Mouse (Mus musculus) embryonic facial prominence, embryonic 15.5 days (tissue): ENCODE results near the gene Ssbp3. TPM values are rescaled to one million over a fixed set of nuclear protein-coding genes. Genes with fewer than 3 reads are reported as not detected.

Experiments used
- ATAC-seq: fragments of 200-750 bp; cut with Nextera tagmentation; 2 replicates; pipeline ENCODE4 v1.8.0; 2017; ENCODE audit warnings: low read depth, moderate TSS enrichment; ENCODE audit not compliant: insufficient number of reproducible peaks, low FRiP score, low TSS enrichment
- H3K27ac ChIP-seq: fragments of 300-500 bp; sonication (generic); replicated peaks from 2 replicates; pipeline ENCODE4 v1.5.1; 2015; ENCODE audit warnings: mild to moderate bottlenecking, inconsistent platforms
- H3K27me3 ChIP-seq: fragments of 300-500 bp; sonication (generic); 2 replicates; pipeline ENCODE4 v1.6.1; 2015; ENCODE audit warnings: inconsistent platforms
- H3K36me3 ChIP-seq: fragments of 300-500 bp; sonication (generic); 2 replicates; pipeline ENCODE4 v1.6.1; 2015; ENCODE audit warnings: mild to moderate bottlenecking, inconsistent platforms
- H3K4me1 ChIP-seq: fragments of 300-500 bp; sonication (generic); 2 replicates; pipeline ENCODE4 v1.6.1; 2015; ENCODE audit warnings: inconsistent platforms
- H3K4me2 ChIP-seq: fragments of 300-500 bp; sonication (generic); replicated peaks from 2 replicates; pipeline ENCODE4 v1.6.1; 2015; ENCODE audit warnings: mild to moderate bottlenecking, inconsistent platforms
- H3K4me3 ChIP-seq: fragments of 300-500 bp; sonication (generic); replicated peaks from 2 replicates; pipeline ENCODE4 v1.5.1; 2015; ENCODE audit warnings: mild to moderate bottlenecking, inconsistent platforms
- H3K9ac ChIP-seq: fragments of 300-500 bp; sonication (generic); 2 replicates; pipeline ENCODE4 v1.6.1; 2015; ENCODE audit warnings: inconsistent platforms
- H3K9me3 ChIP-seq: fragments of 300-500 bp; sonication (generic); replicated peaks from 2 replicates; pipeline ENCODE4 v1.6.1; 2016; ENCODE audit warnings: inconsistent platforms
- whole genome bisulfite sequencing: fragments of 180-500 bp; shearing (Covaris S2); methylation state at CpG from one replicate; pipeline ENCODE4 v1.1.7; 2015; 5-methylcytosine and 5-hydroxymethylcytosine counted together
- polyA plus RNA-seq: library from polyadenylated mRNA; unstranded; fragments of >200 nt; fragmentation: Nextera tagmentation; extraction: Ambion mirVana; gene quantifications from 2 replicates; pipeline ENCODE4 v1.2.1, GENCODE M21; 2015

The Ssbp3 gene
- polyA plus RNA-seq, 1 experiment from 2014 or later, result 136 TPM

DNA sequence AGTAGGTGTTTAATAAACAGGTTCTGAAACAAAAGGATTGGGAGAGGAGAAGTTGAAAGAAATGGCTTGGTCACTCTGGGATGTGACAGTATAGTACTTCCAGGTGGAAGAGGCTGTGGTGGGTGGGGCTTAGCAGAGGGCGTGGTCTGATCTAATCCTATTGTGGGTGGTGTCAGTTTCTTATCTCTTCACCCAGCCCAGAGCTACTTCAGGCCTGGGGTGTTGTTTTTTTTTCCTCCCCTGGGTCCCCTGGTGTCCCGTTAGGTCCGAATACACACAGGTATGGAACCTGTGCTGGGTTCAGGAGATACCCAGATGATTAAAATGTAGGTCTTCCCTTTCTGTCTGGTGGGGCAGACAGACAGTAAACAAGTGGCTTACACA is 2.1 kb upstream of the Ssbp3 start:
- peak overlapping the region; percentile 19; the same call in 1 of the 2 replicates for H3K4me3 ChIP-seq
- H3K9ac ChIP-seq, result no peak overlapping the region
- no peaks in the 10 kb centered on the region for H3K9me3 ChIP-seq
- 29% methylated on average over 3 of the region's 3 CpGs for WGBS
- no peak for ATAC-seq
- H3K4me1 ChIP-seq, result peaks cover 44% of the 10 kb centered on the region
- H3K4me2 ChIP-seq, result peak overlapping the region; percentile 86
- peak overlapping the region; percentile 99 for H3K27ac ChIP-seq
- H3K36me3 ChIP-seq, result no peaks in the 10 kb centered on the region
- H3K27me3 ChIP-seq, result no peaks in the 10 kb centered on the region

DNA sequence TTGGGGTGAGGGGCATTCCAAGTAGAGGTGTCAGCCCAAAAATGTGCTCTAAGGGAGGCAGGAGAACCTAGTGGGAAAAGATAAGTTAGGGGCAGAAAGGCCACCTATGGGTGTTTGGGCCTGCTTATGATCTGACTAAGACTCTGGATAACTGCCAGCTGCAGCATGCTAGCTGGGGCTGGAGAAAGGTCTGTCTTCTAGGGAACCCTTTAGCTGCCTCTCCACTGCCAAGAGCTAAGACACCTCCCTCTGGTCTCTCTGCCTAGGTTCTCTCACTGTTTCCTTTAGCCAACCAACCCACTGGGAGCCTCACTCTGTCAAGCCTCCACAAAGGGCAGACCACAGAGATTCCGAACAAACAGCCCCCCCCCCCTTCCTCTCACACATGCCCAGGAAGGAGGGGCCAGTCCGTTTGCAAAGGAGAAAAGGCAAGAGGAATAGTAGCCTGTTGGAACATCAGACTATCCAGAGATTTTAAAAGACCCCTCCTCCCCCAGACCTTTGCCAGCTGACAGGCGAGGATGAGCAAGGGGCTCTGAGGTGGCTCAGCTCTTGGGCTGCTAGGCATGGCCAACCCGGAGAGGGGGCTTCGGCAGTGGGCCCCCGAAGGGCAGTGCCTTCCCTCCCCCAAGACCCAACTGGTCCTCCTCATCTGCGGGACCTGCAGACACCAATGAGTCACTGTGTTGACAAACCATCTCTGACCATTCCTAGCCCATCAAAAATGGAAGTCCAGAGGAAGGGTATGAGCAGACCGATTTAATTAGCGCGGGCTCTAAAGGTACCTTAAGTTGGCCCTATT is 1.4 kb upstream of the Ssbp3 start:
- peak overlapping the region; percentile 86 for H3K4me2 ChIP-seq
- peak overlapping the region; percentile 99 for H3K4me3 ChIP-seq
- H3K36me3 ChIP-seq, result peaks cover 5% of the 10 kb centered on the region; the same call in 1 of the 2 replicates
- WGBS, result 4% methylated on average over 10 of the region's 10 CpGs
- ATAC-seq, result no peak
- H3K9ac ChIP-seq, result no peak overlapping the region
- peaks cover 52% of the 10 kb centered on the region for H3K4me1 ChIP-seq
- no peaks in the 10 kb centered on the region for H3K9me3 ChIP-seq
- peak overlapping the region; percentile 99 for H3K27ac ChIP-seq
- no peaks in the 10 kb centered on the region for H3K27me3 ChIP-seq

DNA sequence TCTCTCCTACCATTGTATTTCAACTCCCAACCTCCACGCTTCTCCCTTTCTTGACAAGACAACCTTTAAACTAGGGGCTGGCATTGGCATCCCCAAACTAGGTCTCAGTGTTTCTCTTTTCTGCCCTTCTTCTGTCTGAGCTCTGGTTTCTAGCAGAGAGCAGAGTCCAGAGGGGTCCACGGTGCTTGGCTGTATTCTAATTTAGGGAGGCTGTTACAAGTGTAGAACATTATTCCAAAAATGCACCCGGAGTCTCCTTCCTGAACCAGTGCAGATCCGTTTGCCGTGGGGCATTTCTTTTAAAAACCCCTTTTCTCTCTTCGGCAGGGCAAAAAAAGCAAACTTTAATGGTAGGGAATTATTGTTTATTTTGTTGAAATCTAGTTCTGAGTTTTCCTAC is 704 bp upstream of the Ssbp3 start:
- peak overlapping the region; percentile 99 for H3K27ac ChIP-seq
- no peaks in the 10 kb centered on the region for H3K9me3 ChIP-seq
- H3K27me3 ChIP-seq, result no peaks in the 10 kb centered on the region
- WGBS, result under 1% methylated on average over 6 of the region's 6 CpGs
- H3K36me3 ChIP-seq, result peaks cover 5% of the 10 kb centered on the region; the same call in 1 of the 2 replicates
- no peak overlapping the region for H3K9ac ChIP-seq
- peak overlapping the region; percentile 99 for H3K4me3 ChIP-seq
- H3K4me1 ChIP-seq, result peaks cover 58% of the 10 kb centered on the region
- H3K4me2 ChIP-seq, result peak overlapping the region; percentile 86
- ATAC-seq, result no peak

DNA sequence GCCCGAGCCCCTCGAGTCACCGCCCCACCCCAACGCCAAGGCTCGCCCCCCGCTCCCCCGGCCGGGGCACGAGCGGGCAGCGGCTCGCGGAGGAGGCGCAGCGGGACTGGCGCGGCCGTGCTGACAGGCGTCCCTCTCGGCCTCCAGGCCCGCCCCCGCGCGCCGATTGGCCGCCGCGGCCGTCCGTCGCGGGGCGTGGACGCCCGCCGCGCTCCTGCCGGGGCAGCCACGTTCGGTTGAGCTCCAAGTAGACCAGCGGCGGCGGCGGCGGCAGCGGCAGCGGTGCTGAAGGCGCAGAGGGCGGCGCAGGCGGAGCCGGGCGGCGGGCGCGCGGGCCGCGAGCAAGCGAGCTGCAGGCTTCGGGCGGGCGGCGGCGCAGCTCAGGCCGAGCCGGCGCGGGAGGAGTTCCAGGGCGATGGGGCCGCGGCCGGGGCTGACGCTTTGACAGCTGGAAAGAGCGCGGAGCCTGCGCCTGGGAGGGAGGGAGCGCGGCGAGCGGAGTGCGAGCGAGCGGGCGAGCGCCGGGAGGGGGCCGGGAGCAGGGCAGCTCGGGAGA is 823 bp downstream of the Ssbp3 start:
- peaks cover 18% of the 10 kb centered on the region for H3K36me3 ChIP-seq
- peak overlapping the region; percentile 99 for H3K9ac ChIP-seq
- H3K27ac ChIP-seq, result peak overlapping the region; percentile 99
- under 1% methylated on average over 78 of the region's 89 CpGs for WGBS
- ATAC-seq, result peak; percentile 89
- H3K4me3 ChIP-seq, result peak overlapping the region; percentile 99
- H3K9me3 ChIP-seq, result no peaks in the 10 kb centered on the region
- H3K4me1 ChIP-seq, result peaks cover 68% of the 10 kb centered on the region
- peak overlapping the region; percentile 86 for H3K4me2 ChIP-seq
- no peaks in the 10 kb centered on the region for H3K27me3 ChIP-seq

DNA sequence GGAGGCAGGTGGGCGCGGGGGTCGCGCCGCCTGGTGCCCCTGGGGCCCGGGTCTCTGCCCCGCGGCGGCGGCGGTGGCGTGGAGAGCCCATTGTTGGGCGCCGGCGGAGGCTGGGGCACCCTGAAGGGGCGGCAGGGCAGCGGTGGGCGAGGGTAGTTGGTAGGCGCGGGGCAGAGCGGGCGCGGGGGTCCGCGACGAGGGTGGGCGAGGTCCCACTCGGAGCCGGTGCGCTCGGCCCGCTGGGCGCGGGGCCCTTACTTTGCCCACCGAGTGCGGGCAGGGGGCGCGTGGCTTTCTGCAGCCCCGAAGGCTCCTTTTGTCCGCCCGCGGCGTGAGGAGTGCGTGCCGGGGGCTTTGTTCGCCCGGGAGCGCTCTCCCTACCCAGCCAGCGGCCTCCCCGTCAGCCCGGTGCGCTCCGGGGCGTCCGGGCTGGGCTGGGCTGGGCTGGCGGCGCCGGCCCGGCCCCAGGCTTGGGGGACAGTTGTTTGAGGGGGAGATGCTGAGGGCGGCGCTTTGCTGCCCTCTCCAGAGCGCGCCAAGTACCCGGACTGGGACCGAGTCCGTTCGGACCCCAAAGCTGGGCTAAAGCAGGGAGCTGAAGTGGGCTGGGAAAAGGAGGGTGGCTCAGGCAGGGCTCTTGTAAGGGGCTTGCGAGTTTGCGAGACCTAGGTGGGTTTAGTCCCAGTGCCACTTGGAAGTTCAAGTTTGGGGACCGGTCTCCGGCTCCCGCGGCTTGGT is 1.6 kb downstream of the Ssbp3 start:
- no peak for ATAC-seq
- H3K27me3 ChIP-seq, result no peaks in the 10 kb centered on the region
- H3K9me3 ChIP-seq, result no peaks in the 10 kb centered on the region
- peak overlapping the region; percentile 86 for H3K4me2 ChIP-seq
- WGBS, result under 1% methylated on average over 58 of the region's 73 CpGs
- peak overlapping the region; percentile 99 for H3K9ac ChIP-seq
- peaks cover 65% of the 10 kb centered on the region for H3K4me1 ChIP-seq
- peak overlapping the region; percentile 99 for H3K27ac ChIP-seq
- H3K4me3 ChIP-seq, result peak overlapping the region; percentile 99
- H3K36me3 ChIP-seq, result peaks cover 26% of the 10 kb centered on the region

DNA sequence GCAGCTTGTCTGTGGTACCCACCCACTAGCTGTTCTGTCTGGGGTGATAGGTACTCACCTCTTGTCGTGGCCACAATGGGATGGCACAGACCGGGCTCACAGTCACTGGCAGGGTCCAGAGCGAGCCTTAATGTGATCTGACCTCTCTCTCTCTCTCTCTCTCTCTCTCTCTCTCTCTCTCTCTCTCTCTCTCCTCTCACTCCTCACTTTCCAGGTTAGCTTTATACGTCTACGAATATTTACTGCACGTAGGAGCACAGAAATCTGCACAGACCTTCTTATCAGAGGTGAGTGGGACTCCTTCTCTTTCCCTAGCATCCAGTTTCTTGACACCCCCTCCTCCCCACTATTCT is 2.2 kb downstream of the Ssbp3 start:
- H3K4me2 ChIP-seq, result peak overlapping the region; percentile 86
- no peaks in the 10 kb centered on the region for H3K9me3 ChIP-seq
- H3K9ac ChIP-seq, result peak overlapping the region; percentile 99
- peaks cover 60% of the 10 kb centered on the region for H3K4me1 ChIP-seq
- under 1% methylated on average over 6 of the region's 6 CpGs for WGBS
- ATAC-seq, result no peak
- peaks cover 31% of the 10 kb centered on the region for H3K36me3 ChIP-seq
- H3K4me3 ChIP-seq, result peak overlapping the region; percentile 99
- peak overlapping the region; percentile 99 for H3K27ac ChIP-seq
- H3K27me3 ChIP-seq, result no peaks in the 10 kb centered on the region

DNA sequence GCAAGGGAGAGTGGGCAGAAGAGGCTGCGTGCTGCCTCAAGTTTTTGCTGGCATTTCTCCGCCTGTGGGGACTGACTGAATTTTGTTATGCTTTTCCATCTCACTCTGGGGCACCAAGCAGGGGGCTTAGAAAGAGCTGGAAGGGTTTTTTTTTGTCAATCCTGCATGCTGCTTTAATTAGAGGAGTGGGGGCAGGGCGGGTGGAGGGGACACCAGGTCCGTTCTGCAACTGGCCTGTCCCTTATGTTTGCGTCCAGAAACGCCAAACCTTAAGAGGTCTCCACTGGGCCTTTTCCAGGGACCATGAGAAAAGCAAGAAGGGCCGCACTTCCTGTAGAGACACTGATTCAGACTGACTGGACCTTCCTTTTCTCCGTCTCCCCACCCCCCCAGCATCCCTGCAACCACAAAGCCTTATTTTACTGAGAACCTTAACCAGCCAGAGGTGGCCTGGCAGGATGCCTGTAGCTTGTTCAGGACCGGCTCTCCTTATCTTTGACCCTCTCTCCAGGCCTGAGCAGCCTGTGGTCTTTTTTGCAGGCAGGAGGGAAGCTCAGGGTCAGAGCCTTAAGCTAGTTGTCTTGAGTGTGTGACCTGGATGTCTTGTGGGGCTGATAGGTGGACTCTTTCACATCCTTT is 3.0 kb downstream of the Ssbp3 start:
- H3K9ac ChIP-seq, result peak overlapping the region; percentile 99
- peak overlapping the region; percentile 86 for H3K4me2 ChIP-seq
- H3K9me3 ChIP-seq, result no peaks in the 10 kb centered on the region
- peaks cover 56% of the 10 kb centered on the region for H3K4me1 ChIP-seq
- peaks cover 38% of the 10 kb centered on the region for H3K36me3 ChIP-seq
- peak overlapping the region; percentile 99 for H3K27ac ChIP-seq
- 10% methylated on average over 9 of the region's 9 CpGs for WGBS
- H3K4me3 ChIP-seq, result peak overlapping the region; percentile 99
- ATAC-seq, result no peak
- H3K27me3 ChIP-seq, result no peaks in the 10 kb centered on the region

DNA sequence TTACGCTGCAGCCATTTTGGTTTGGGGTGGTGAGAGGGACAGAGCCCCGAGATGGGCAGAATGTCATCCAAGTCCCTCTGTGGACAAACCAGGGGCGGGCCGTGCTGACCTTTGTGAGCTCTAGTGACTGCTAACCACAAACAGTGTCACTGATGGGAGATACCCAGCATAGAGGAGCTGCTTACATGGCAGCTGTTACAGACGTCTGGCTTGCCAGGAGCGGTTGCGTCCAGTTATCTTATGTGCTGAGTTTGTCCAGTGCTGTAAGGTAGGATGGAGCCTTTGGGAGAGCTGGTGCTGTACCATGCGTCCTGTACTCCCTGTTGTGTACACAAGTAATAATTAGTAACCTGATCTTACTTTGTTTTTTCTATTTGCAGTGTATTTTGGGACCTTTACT is 4.8 kb downstream of the Ssbp3 start:
- whole genome bisulfite sequencing, result 60% methylated on average over 8 of the region's 8 CpGs
- no peak for ATAC-seq
- Histone ChIP-seq H3K4me2 (no peak overlapping the region), H3K36me3 (peaks cover 51% of the 10 kb centered on the region), H3K27ac (no peak overlapping the region), H3K9ac (no peak overlapping the region), H3K4me1 (peaks cover 51% of the 10 kb centered on the region), H3K4me3 (no peak overlapping the region), H3K27me3 (no peaks in the 10 kb centered on the region), H3K9me3 (no peaks in the 10 kb centered on the region)

DNA sequence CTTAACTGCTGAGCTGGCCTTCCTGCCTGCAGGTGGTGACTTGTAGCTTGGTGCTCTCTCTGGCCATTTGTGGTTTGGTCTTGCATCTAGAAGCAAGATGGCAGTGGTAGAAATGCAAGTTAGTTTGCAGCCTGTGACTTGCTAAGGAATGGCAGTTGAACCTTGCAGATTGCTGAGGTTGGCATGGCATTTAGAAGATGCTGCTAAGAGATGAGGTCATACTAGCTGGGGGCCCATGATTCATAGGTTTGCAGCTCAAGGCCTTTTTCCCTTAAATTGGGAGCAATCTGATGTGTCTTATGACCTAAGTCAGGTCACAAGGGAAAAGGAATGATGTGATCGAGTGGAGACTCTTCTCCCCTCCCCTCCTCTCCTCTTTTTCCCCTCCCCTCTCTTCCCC is 7.8 kb downstream of the Ssbp3 start:
- ATAC-seq, result no peak
- Histone ChIP-seq H3K27me3 (no peaks in the 10 kb centered on the region), H3K4me3 (no peak overlapping the region), H3K9me3 (no peaks in the 10 kb centered on the region), H3K27ac (no peak overlapping the region), H3K4me2 (no peak overlapping the region), H3K9ac (no peak overlapping the region), H3K36me3 (peaks cover 76% of the 10 kb centered on the region), H3K4me1 (peaks cover 66% of the 10 kb centered on the region)
- WGBS, result 38% methylated on average over 1 of the region's 1 CpGs

DNA sequence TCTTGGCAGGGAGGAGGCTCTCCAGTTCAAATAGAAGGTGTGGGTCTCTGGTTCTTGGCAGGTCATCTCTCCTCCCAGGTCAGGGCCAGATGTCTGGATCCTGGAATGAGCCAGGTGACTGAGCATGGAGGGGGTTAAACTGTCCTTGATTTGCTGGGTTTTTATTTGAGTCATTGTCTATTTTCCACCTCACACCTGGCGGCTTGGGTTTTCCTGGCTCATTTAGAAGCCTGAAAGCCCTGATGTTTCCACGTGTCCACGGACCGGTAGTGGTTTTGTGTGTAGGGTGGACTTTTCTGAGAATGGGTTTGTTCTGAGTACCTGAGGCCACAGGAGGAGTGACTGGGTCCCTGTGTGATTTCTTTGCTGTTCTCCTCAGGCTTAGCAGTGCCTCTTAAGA is 9.6 kb downstream of the Ssbp3 start:
- H3K4me2 ChIP-seq, result no peak overlapping the region
- H3K4me3 ChIP-seq, result no peak overlapping the region
- H3K4me1 ChIP-seq, result peaks cover 51% of the 10 kb centered on the region
- WGBS, result 82% methylated on average over 4 of the region's 4 CpGs
- H3K36me3 ChIP-seq, result peaks cover 87% of the 10 kb centered on the region
- no peak for ATAC-seq
- H3K27me3 ChIP-seq, result no peaks in the 10 kb centered on the region
- no peaks in the 10 kb centered on the region for H3K9me3 ChIP-seq
- H3K9ac ChIP-seq, result no peak overlapping the region
- no peak overlapping the region for H3K27ac ChIP-seq
